Mouse (Mus musculus): ENCODE measurements at regions not wholly inside any gene's neighbourhood (a gene's known extent, or its start where the extent isn't known, plus 50 kb on each side); places are given as distances from the start of the nearest gene placed in this dataset.
A peak's percentile ranks its signal among the peaks of the same experiment; 100 is the strongest.

DNA sequence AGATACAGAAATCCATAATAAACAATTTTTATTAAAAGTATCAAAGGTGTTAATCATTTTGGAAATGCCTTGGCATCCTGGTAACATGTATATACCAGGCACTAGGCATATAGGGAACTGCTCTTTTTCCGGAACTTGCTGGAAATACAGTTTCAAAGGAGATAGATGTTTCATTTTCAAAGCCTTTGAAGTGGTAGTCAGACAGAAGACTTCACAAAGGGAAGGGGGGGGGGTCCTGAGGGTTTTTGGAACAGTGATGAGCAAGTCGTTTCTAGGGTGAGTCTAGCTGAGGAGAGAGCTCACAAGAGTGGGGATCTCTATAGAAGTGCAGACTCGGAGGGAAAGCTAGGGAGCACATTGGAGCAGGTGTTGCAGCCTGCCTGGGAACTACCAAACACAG is 73.4 kb upstream of the Nrip1 start:
- Histone ChIP-seq H3K9ac (no peak overlapping the region), H3K36me3 (no peaks in the 10 kb centered on the region), H3K4me2 (replicated peaks) (no peak overlapping the region), H3K27me3 (no peaks in the 10 kb centered on the region), H3K4me3 (no peak overlapping the region), H3K9me3 (0 out of 2 replicates have a peak, but pooled peaks cover 5% of the 10 kb centered on the region), H3K4me1 (no peaks in the 10 kb centered on the region), H3K27ac (no peak overlapping the region)
- no peak for ATAC-seq (ENCODE audit: low FRiP score, low read depth)
- 62% methylated on average over 3 of the region's 3 CpGs for WGBS

DNA sequence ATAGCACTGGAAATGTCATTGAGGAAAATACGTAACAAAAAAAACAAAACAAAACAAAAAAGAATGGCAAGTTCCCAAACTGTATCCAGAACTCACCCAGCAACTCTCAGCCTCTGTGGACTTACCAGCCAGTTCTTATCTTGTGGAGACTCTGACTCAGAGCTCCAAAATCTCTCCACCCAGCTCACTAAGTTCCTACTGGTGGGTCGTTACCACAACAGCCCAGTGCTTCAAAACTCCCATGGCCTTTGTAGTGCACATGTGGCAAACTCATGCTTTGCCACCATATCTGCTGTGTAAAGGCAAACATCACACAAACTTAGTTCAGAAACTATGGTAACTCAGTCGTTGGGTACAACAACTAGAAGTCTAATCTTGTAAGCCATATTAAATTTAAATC is 71.0 kb upstream of the Nrip1 start:
- H3K4me3 ChIP-seq: no peak overlapping the region
- no peak for ATAC-seq (ENCODE audit: low FRiP score, low read depth)
- WGBS: 74% methylated on average over 3 of the region's 3 CpGs

GRCm38 (mm10) chr16:76442635-76443034 is 69.0 kb upstream of the Nrip1 start:
- H3K4me3 ChIP-seq: no peak overlapping the region
- no peaks in the 10 kb centered on the region for H3K4me1 ChIP-seq
- H3K27ac ChIP-seq: no peak overlapping the region
- ATAC-seq (ENCODE audit: low FRiP score, low read depth): no peak
- no peaks in the 10 kb centered on the region for H3K36me3 ChIP-seq
- no peaks in the 10 kb centered on the region for H3K27me3 ChIP-seq
- H3K9ac ChIP-seq: no peak overlapping the region
- WGBS: 88% methylated on average over 2 of the region's 2 CpGs
- no peaks in the 10 kb centered on the region for H3K9me3 ChIP-seq
- H3K4me2 ChIP-seq (replicated peaks): no peak overlapping the region

More for the DNA sequence above, 71.0 kb upstream of the Nrip1 start:
- no peak overlapping the region for H3K9ac ChIP-seq
- no peak overlapping the region for H3K27ac ChIP-seq
- no peaks in the 10 kb centered on the region for H3K27me3 ChIP-seq
- H3K4me2 ChIP-seq (replicated peaks): no peak overlapping the region
- no peaks in the 10 kb centered on the region for H3K4me1 ChIP-seq
- H3K9me3 ChIP-seq: no peaks in the 10 kb centered on the region
- no peaks in the 10 kb centered on the region for H3K36me3 ChIP-seq

DNA sequence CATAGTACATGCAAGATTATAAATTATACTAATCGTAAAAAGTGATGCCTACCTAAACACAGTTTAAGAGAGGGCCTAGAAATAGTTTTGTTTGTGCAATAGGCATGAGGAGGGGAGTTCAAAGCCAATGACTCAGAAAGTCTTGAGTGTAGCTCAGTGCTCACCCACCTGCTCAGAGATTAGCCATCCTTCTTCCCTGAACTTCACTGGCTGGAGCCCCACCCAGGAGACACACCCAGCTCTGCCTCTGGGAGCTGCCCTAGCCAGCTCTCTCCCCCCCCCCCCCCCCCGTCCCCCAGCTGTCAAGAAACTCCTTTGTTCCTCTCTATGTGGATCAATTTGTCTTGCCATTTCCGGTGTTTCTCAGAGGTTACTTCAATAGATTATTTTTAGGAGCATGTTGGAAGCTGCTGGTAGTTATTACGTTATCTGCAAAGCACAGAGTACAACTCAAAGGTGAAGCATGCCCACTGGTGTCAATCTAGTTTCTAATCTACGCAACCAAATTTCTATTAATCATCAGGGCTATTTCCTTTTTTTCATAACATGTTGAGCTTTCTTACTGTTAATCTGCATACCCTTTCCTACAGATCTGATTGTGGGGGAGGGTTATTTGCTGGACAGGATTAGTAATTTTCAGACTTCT is 68.3 kb upstream of the Nrip1 start:
- no peak overlapping the region for H3K27ac ChIP-seq
- no peaks in the 10 kb centered on the region for H3K27me3 ChIP-seq
- 63% methylated on average over 5 of the region's 5 CpGs for WGBS
- no peak for ATAC-seq (ENCODE audit: low FRiP score, low read depth)
- no peaks in the 10 kb centered on the region for H3K36me3 ChIP-seq
- H3K9me3 ChIP-seq: no peaks in the 10 kb centered on the region
- no peak overlapping the region for H3K4me2 ChIP-seq (replicated peaks)
- H3K4me3 ChIP-seq: no peak overlapping the region
- no peak overlapping the region for H3K9ac ChIP-seq
- H3K4me1 ChIP-seq: no peaks in the 10 kb centered on the region

- Histone ChIP-seq H3K9me3 (no peaks in the 10 kb centered on the region), H3K4me2 (replicated peaks) (no peak overlapping the region), H3K27ac (no peak overlapping the region), H3K4me3 (no peak overlapping the region), H3K36me3 (no peaks in the 10 kb centered on the region), H3K9ac (no peak overlapping the region), H3K4me1 (no peaks in the 10 kb centered on the region), H3K27me3 (no peaks in the 10 kb centered on the region)
- WGBS: 89% methylated on average over 3 of the region's 3 CpGs
- ATAC-seq (ENCODE audit: low FRiP score, low read depth): no peak
Measured at GRCm38 (mm10) chr16:76438093-76438883, 64.7 kb upstream of the Nrip1 start.

DNA sequence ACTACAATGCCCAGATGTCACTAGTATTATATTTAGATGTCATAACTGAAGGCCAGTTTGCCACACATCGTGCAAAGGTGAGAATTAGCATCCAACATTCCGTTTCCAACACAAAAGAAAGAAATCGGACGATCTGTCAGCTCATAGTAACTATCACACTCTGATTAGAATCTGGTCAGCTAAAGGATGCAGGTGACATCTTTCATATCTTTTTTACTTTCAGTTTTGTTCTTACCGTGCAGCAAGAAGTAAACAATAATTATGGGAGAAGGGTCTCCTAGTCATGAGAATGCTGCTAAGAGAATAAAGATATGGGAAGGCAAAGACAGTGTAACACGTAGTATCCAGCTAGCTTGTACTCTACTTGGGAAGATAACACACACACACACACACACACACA is 62.7 kb upstream of the Nrip1 start:
- ATAC-seq (ENCODE audit: low FRiP score, low read depth): no peak
- Histone ChIP-seq H3K36me3 (no peaks in the 10 kb centered on the region), H3K4me2 (replicated peaks) (no peak overlapping the region), H3K9ac (no peak overlapping the region), H3K27me3 (no peaks in the 10 kb centered on the region), H3K4me3 (no peak overlapping the region), H3K9me3 (no peaks in the 10 kb centered on the region), H3K4me1 (no peaks in the 10 kb centered on the region), H3K27ac (no peak overlapping the region)
- 93% methylated on average over 6 of the region's 6 CpGs for WGBS

DNA sequence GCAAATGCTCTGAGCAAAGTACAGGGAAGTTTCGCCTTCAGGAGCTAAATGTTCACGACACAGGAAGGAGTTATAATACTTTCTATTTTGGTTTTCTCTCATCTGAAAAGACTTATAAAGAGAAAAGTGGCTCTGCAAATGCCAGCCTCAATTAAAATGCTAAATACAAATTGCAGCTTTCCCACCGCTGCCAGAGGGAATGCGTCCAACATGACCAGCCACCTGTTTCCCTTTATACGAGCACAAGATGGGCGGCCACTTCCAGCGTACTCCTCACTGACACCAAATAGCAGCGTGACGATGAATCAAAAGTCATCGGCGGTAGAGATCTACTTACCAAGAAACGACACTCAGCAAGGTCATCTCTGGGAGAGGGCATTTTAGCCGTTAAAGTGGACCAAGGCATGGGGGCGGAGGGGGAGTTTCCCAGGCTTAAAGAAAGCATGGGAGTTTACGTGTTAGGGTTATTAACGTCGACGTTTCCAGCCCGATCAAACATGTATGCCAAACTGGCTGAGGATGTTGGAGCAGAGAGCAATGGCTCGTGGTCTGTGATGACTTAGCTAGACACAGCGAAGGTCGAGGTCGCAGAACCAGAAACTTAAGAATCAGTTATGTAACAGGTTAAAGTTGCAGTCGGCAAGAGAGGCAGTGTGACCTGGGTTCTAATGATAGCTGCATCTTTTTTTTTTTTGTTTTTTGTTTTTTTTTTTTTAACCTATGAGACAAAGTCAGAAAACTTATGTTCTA is 59.6 kb upstream of the Nrip1 start:
- no peak overlapping the region for H3K4me3 ChIP-seq
- H3K36me3 ChIP-seq: no peaks in the 10 kb centered on the region
- H3K9me3 ChIP-seq: no peaks in the 10 kb centered on the region
- no peaks in the 10 kb centered on the region for H3K27me3 ChIP-seq
- 66% methylated on average over 24 of the region's 24 CpGs for WGBS
- H3K4me2 ChIP-seq (replicated peaks): peak overlapping the region; percentile 31; the same call in 1 of the 2 replicates
- H3K27ac ChIP-seq: no peak overlapping the region
- H3K4me1 ChIP-seq: no peaks in the 10 kb centered on the region
- no peak for ATAC-seq (ENCODE audit: low FRiP score, low read depth)
- H3K9ac ChIP-seq: no peak overlapping the region

- H3K9ac ChIP-seq: no peak overlapping the region
- no peaks in the 10 kb centered on the region for H3K36me3 ChIP-seq
- ATAC-seq (ENCODE audit: low FRiP score, low read depth): no peak
- H3K27me3 ChIP-seq: no peaks in the 10 kb centered on the region
- no peaks in the 10 kb centered on the region for H3K9me3 ChIP-seq
- H3K4me2 ChIP-seq (replicated peaks): no peak overlapping the region
- no peaks in the 10 kb centered on the region for H3K4me1 ChIP-seq
- WGBS: 78% methylated on average over 9 of the region's 9 CpGs
- no peak overlapping the region for H3K4me3 ChIP-seq
- no peak overlapping the region for H3K27ac ChIP-seq
Measured at GRCm38 (mm10) chr16:76432304-76432703, 58.7 kb upstream of the Nrip1 start.

GRCm38 (mm10) chr16:76429156-76429555 is 55.5 kb upstream of the Nrip1 start:
- Histone ChIP-seq H3K27ac (no peak overlapping the region), H3K4me1 (no peaks in the 10 kb centered on the region), H3K4me2 (replicated peaks) (no peak overlapping the region), H3K4me3 (no peak overlapping the region), H3K9me3 (no peaks in the 10 kb centered on the region), H3K27me3 (no peaks in the 10 kb centered on the region), H3K9ac (no peak overlapping the region), H3K36me3 (no peaks in the 10 kb centered on the region)
- 90% methylated on average over 3 of the region's 3 CpGs for WGBS
- ATAC-seq (ENCODE audit: low FRiP score, low read depth): no peak

GRCm38 (mm10) chr16:76423964-76424363 is 50.3 kb upstream of the Nrip1 start:
- no peak for ATAC-seq (ENCODE audit: low FRiP score, low read depth)
- H3K4me2 ChIP-seq (replicated peaks): no peak overlapping the region
- no peak overlapping the region for H3K27ac ChIP-seq
- H3K9ac ChIP-seq: no peak overlapping the region
- no peaks in the 10 kb centered on the region for H3K27me3 ChIP-seq
- no peaks in the 10 kb centered on the region for H3K36me3 ChIP-seq
- H3K4me3 ChIP-seq: no peak overlapping the region
- H3K4me1 ChIP-seq: no peaks in the 10 kb centered on the region
- H3K9me3 ChIP-seq: no peaks in the 10 kb centered on the region
- 82% methylated on average over 14 of the region's 14 CpGs for WGBS
